Comparison of ENCODE assay signal across 45 mouse cellular contexts in genomic region chr11:94767241-94767640, GRCm38 (mm10). TPM values are rescaled to one million over a fixed set of nuclear protein-coding genes. Genes with fewer than 3 reads are reported as not detected.
"Had no signal": no experiment of that assay in that cellular context is flagged by ENCODE, and none has a peak within 500 bp of the region (broad histone marks: within the 10 kb centered on the region; RNA-seq: fewer than 3 reads in every experiment).

No protein-coding gene starts in this region.

- H3K36me3 ChIP-seq: limb, embryonic 10.5 days; limb, embryonic 12.5 days; limb, embryonic 13.5 days; limb, embryonic 15.5 days; liver, embryonic 12.5 days; liver, embryonic 13.5 days; liver, embryonic 15.5 days; lung, embryonic 15.5 days; midbrain, embryonic 10.5 days; midbrain, embryonic 12.5 days; midbrain, embryonic 13.5 days; midbrain, embryonic 15.5 days; neural tube, embryonic 12.5 days had no signal

- DNase-seq: left cerebral cortex, postnatal 4 days; liver; liver, embryonic 13.5 days; liver, postnatal 0 days; lung, adult 18-20 months; lung, adult 2 months; lung, embryonic 14.5 days; lung, postnatal 10 days; lung, postnatal 14 days; lung, postnatal 36 days; lung, postnatal 4 days; midbrain, embryonic 14.5 days had no signal

- H3K4me3 ChIP-seq: limb, embryonic 10.5 days; limb, embryonic 12.5 days; limb, embryonic 13.5 days; limb, embryonic 15.5 days; liver, embryonic 12.5 days; liver, embryonic 13.5 days; liver, embryonic 15.5 days; lung, embryonic 15.5 days; megakaryocyte, embryonic 14.5 days; midbrain, embryonic 10.5 days; midbrain, embryonic 12.5 days; midbrain, embryonic 13.5 days; midbrain, embryonic 15.5 days; myocyte; neural tube, embryonic 12.5 days had no signal

- H3K27me3 ChIP-seq: limb, embryonic 12.5 days; limb, embryonic 13.5 days; limb, embryonic 15.5 days; liver, embryonic 12.5 days; liver, embryonic 13.5 days; liver, embryonic 15.5 days; lung, embryonic 15.5 days; midbrain, embryonic 12.5 days; midbrain, embryonic 13.5 days; midbrain, embryonic 15.5 days; neural tube, embryonic 12.5 days had no signal

RNA-seq across cellular contexts. Expression of gene Tmem92, which starts 15.3 kb away (rescaled TPM):
- total RNA-seq: left cerebral cortex, postnatal 14 days; left cerebral cortex, postnatal 25 days; liver, adult 2 months; megakaryocyte progenitor cell, adult 5-6 weeks; megakaryocyte, adult 5-6 weeks; megakaryocyte-erythroid progenitor cell, adult 5-6 weeks; midbrain, postnatal 0 days; monocyte, adult 5-6 weeks had no signal
- polyA plus RNA-seq: limb, embryonic 10.5 days; limb, embryonic 11.5 days; limb, embryonic 12.5 days; limb, embryonic 13.5 days; limb, embryonic 14.5 days; limb, embryonic 15.5 days; liver, adult 2 months; liver, embryonic 11.5 days; liver, embryonic 12.5 days; liver, embryonic 13.5 days; liver, embryonic 14.5 days; liver, embryonic 15.5 days; liver, embryonic 16.5 days; liver, postnatal 0 days; lung, adult 2 months; lung, embryonic 14.5 days; lung, embryonic 15.5 days; lung, embryonic 16.5 days; lung, postnatal 0 days; macrophage; midbrain, embryonic 10.5 days; midbrain, embryonic 11.5 days; midbrain, embryonic 12.5 days; midbrain, embryonic 13.5 days; midbrain, embryonic 14.5 days; midbrain, embryonic 15.5 days; midbrain, embryonic 16.5 days; midbrain, postnatal 0 days; myocyte; neural tube, embryonic 11.5 days; neural tube, embryonic 12.5 days had no signal

RNA-seq across cellular contexts. Expression of gene Cdc34b, which starts 25.7 kb away (rescaled TPM):
- total RNA-seq: left cerebral cortex, postnatal 4 days; liver, adult 2 months; megakaryocyte progenitor cell, adult 5-6 weeks; megakaryocyte, adult 5-6 weeks; megakaryocyte-erythroid progenitor cell, adult 5-6 weeks; midbrain, postnatal 0 days; monocyte, adult 5-6 weeks had no signal
- polyA plus RNA-seq: limb, embryonic 11.5 days; limb, embryonic 12.5 days; limb, embryonic 15.5 days; liver, embryonic 12.5 days; liver, embryonic 15.5 days; liver, embryonic 16.5 days; liver, postnatal 0 days; macrophage; midbrain, embryonic 11.5 days; midbrain, embryonic 14.5 days; midbrain, embryonic 15.5 days; neural tube, embryonic 11.5 days; neural tube, embryonic 12.5 days had no signal
